Mouse (Mus musculus): ENCODE measurements at regions not wholly inside any gene's neighbourhood (a gene's known extent, or its start where the extent isn't known, plus 50 kb on each side); places are given as distances from the start of the nearest gene placed in this dataset.

DNA sequence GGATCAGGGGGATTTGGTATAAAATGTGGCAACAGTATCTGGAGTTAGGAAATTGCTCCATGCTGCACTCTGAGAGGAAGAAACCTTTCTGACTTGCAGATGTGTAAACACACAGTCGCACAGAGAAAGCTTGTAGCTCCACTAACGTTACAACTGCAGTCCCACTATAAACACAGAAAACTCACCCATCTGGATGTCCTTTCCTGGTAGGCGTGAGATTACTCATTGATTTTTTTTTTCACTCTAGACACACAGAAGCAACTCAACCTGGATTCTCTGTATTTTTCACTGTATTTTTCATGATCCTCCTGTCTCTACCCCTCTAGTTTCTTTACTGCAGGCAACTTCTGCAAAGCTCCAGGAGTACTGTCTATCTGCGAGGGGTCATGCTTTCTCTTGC lies 82.3 kb downstream of the Fam168b start:
- Histone ChIP-seq H3K36me3 (ENCODE audit: control insufficient read depth, insufficient read depth, low read length) (no peaks in the 10 kb centered on the region), H3K79me2 (ENCODE audit: control insufficient read depth, insufficient read depth, low read length) (no peaks in the 10 kb centered on the region), H3K4me1 (ENCODE audit: control insufficient read depth, insufficient read depth, low read length) (no peaks in the 10 kb centered on the region), H3K4me3 (ENCODE audit: insufficient read depth, low read depth, low read length) (no peak overlapping the region), H3K9ac (ENCODE audit: low read depth, low read length) (no peak overlapping the region), H3K27me3 (ENCODE audit: control insufficient read depth, insufficient read depth, low read length) (no peaks in the 10 kb centered on the region), H3K27ac (replicated peaks; ENCODE audit: insufficient read depth, low read depth, low read length) (no peak overlapping the region)
- TF ChIP-seq POLR2A (IDR thresholded peaks at IDR 0.05; ENCODE audit: extremely low read depth, insufficient read depth, low read length) (no peak), CTCF (IDR thresholded peaks at IDR 0.05; ENCODE audit: low read depth, low read length) (no peak)
- 39% methylated on average over 4 of the region's 4 CpGs for WGBS
- no peak for DNase-seq (ENCODE audit: extremely low read depth, low read depth, low spot score)

DNA sequence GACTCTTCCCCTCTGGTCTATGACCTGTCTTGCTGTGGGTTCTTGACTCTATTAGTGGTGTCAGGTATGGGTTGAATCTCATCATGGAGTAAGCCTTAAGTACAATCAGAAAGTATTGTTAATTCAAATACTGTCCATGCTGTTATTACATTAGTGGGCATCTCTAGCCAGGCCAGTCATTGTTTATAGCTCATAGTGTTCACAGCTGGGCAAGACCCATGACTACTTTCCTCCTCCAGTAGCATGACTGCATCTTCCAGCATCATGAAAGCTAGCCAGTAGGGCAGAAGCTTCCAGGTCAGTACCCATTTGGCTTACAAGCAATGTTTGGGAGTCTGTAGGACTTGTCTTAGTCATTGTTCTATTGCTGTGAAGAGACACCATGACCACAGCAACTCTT lies 81.4 kb downstream of the Fam168b start:
- Histone ChIP-seq H3K9ac (ENCODE audit: low read depth, low read length) (no peak overlapping the region), H3K27me3 (ENCODE audit: control insufficient read depth, insufficient read depth, low read length) (no peaks in the 10 kb centered on the region), H3K4me3 (ENCODE audit: insufficient read depth, low read depth, low read length) (no peak overlapping the region), H3K36me3 (ENCODE audit: control insufficient read depth, insufficient read depth, low read length) (no peaks in the 10 kb centered on the region), H3K4me1 (ENCODE audit: control insufficient read depth, insufficient read depth, low read length) (no peaks in the 10 kb centered on the region), H3K27ac (replicated peaks; ENCODE audit: insufficient read depth, low read depth, low read length) (no peak overlapping the region), H3K79me2 (ENCODE audit: control insufficient read depth, insufficient read depth, low read length) (no peaks in the 10 kb centered on the region)
- TF ChIP-seq POLR2A (IDR thresholded peaks at IDR 0.05; ENCODE audit: extremely low read depth, insufficient read depth, low read length): no peak
- TF ChIP-seq CTCF (IDR thresholded peaks at IDR 0.05; ENCODE audit: low read depth, low read length): no peak
- DNase-seq (ENCODE audit: extremely low read depth, low read depth, low spot score): no peak

DNA sequence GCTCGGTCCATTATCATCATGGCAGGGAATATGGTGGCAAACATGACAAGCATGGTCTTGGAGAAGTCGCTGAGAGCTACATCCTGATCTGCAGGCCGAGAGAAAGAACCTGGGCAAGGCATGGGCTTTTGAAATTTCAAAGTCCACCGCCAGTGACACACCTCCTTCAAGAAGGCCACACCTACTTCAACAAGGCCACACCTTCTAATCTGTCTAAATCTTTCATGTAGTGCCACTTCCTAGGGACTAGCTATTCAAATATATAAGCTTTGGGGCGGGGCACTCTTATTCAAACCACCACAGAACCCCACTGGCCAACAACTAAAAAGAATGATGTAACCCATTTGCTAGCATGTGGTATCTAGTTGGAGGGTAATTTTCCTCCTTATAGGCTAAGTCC lies 81.0 kb downstream of the Fam168b start:
- Histone ChIP-seq H3K36me3 (ENCODE audit: control insufficient read depth, insufficient read depth, low read length) (no peaks in the 10 kb centered on the region), H3K4me3 (ENCODE audit: insufficient read depth, low read depth, low read length) (no peak overlapping the region), H3K4me1 (ENCODE audit: control insufficient read depth, insufficient read depth, low read length) (no peaks in the 10 kb centered on the region), H3K79me2 (ENCODE audit: control insufficient read depth, insufficient read depth, low read length) (no peaks in the 10 kb centered on the region), H3K27ac (replicated peaks; ENCODE audit: insufficient read depth, low read depth, low read length) (no peak overlapping the region), H3K27me3 (ENCODE audit: control insufficient read depth, insufficient read depth, low read length) (no peaks in the 10 kb centered on the region), H3K9ac (ENCODE audit: low read depth, low read length) (no peak overlapping the region)
- DNase-seq (ENCODE audit: extremely low read depth, low read depth, low spot score): no peak
- 92% methylated on average over 5 of the region's 5 CpGs for WGBS
- no peak for TF ChIP-seq POLR2A (IDR thresholded peaks at IDR 0.05; ENCODE audit: extremely low read depth, insufficient read depth, low read length)
- TF ChIP-seq CTCF (IDR thresholded peaks at IDR 0.05; ENCODE audit: low read depth, low read length): no peak
